Mouse (Mus musculus) inflammation-experienced regulatory T-cells, adult 6 months (primary cell): Measurements from ENCODE around the gene Laptm5. TPM values are rescaled to one million over a fixed set of nuclear protein-coding genes. Genes with fewer than 3 reads are reported as not detected.

Experiments used
- ATAC-seq: one replicate; pipeline ENCODE4 v1.8.0; 2017
- polyA plus RNA-seq, 3 experiments: library from polyadenylated mRNA; unstranded; fragments of 100-300 nt; shearing (Covaris generic); gene quantifications; one replicate each; pipeline ENCODE4 v1.2.1; 2017

Gene Laptm5
- polyA plus RNA-seq, 3 experiments from 2014 or later = 1,760 to 2,043 (median 1,985) TPM

- ATAC-seq = peak; percentile 79
Measured at GRCm38 (mm10) chr4:130899782-130900427, 13.0 kb upstream of the Laptm5 start.

DNA sequence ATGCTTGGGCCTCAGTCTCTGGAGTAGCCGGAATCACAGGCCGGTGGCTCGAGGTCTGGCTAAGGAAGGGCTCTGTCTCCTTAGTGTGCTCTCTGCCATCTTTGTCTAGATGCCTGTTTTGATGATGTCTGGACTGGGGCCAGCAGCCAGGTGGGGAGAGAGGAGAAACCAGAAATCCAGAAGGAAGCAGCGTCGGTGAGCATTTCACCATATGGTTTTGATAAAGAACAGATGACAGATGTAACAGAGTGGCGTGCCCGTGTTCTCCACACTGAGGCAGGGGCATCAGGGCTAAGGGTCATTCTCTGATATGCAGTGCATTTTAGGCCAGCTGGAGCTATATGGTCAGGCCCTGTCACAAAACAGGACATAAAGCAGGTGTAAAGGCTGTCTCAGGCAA, 12.2 kb upstream of the Laptm5 start:
- no peak for ATAC-seq

GRCm38 (mm10) chr4:130902289-130902781, 10.6 kb upstream of the Laptm5 start:
- peak; percentile 68 for ATAC-seq

DNA sequence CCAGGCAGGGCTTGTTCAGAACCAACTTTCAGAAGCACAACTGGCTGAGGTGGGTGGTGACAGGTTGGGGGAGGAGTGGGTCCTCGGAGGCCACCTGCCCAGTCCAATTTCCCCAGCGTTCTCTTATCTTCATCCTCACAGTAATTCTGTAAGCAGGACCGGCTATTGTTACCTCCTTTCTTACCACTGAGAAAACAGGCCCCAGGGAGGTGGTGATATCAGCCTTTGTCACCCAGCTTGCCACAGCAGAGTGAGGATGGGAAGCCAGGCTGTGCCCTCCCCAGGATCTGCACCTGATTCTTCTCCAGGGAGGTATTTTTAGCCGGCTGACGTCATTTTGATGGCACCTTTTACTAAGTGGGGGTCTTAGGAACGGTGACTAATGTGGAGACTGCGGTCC, 7.9 kb upstream of the Laptm5 start:
- ATAC-seq = no peak

GRCm38 (mm10) chr4:130905882-130906281, 7.0 kb upstream of the Laptm5 start:
- no peak for ATAC-seq

GRCm38 (mm10) chr4:130906296-130906695, 6.6 kb upstream of the Laptm5 start:
- no peak for ATAC-seq

GRCm38 (mm10) chr4:130907200-130908069, 5.5 kb upstream of the Laptm5 start:
- no peak for ATAC-seq

GRCm38 (mm10) chr4:130908133-130908532, 4.8 kb upstream of the Laptm5 start:
- ATAC-seq = no peak

- no peak for ATAC-seq
Measured at GRCm38 (mm10) chr4:130909167-130909874, 3.6 kb upstream of the Laptm5 start.

DNA sequence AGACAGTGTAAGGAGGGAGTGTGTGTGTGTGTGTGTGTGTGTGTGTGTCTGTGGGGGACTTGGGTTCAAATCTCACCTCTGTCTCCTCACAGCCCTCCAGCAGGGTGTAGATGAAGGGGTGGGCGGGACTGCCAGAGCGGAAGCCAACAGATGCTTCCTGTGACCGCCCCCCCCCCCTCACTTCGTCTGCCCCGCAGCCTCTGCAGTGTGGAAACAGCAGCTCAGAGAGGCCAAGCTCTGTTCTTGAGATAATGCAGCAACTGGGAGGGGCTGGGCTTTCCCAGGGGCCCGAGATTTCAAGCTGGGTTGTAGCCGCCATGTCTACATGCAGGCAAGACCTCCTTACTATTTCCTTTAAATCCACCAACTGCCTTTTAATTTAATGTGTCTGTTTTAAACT, 2.3 kb upstream of the Laptm5 start:
- ATAC-seq = peak; percentile 64

GRCm38 (mm10) chr4:130912626-130913025, 299 bp upstream of the Laptm5 start:
- ATAC-seq = no peak

DNA sequence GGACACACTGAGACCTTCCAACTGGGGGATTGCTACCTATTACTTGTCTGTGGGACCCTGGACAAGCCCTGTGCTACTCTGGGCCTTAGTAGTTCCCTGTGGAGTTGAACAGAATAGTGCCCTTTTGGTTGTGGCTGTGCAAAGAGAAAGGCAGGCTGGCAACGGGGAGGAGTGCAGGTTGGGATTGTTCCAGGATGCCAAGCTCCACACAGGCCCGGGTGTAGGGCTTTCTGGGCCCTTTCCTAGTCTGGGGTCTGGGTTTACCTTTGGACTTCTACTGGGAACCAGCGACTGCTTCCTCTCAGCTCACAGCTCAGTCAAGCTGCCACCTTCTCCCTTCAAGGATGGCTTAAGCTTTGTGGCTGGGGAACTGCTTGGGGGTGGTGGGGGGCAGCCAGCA, 586 bp downstream of the Laptm5 start:
- no peak for ATAC-seq

DNA sequence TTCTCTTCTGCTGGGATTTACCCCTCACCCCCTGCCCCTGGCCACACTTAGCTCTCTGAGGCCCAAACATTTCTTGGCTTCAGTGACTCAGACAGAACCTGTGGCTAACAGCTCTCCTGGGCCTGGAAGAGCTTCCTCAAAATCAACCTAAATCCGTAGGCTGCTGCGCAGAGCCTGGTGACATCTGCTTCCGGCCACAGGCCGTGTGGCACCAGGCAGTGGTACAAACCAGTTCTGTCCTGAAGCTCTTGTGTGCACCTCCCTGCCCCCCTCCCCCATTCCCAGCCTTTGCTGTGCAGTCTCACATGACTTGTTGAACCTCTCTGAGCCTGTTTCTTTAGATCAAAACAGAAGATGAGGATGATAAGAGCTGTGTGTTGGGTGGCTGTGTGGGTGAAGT, 1.1 kb downstream of the Laptm5 start:
- peak; percentile 64 for ATAC-seq

GRCm38 (mm10) chr4:130914527-130914926, 1.6 kb downstream of the Laptm5 start:
- ATAC-seq = no peak

GRCm38 (mm10) chr4:130915006-130915667, 2.2 kb downstream of the Laptm5 start:
- ATAC-seq = no peak

- ATAC-seq = no peak
Measured at GRCm38 (mm10) chr4:130915668-130916035, 2.7 kb downstream of the Laptm5 start.

GRCm38 (mm10) chr4:130916639-130917038, 3.7 kb downstream of the Laptm5 start:
- no peak for ATAC-seq

DNA sequence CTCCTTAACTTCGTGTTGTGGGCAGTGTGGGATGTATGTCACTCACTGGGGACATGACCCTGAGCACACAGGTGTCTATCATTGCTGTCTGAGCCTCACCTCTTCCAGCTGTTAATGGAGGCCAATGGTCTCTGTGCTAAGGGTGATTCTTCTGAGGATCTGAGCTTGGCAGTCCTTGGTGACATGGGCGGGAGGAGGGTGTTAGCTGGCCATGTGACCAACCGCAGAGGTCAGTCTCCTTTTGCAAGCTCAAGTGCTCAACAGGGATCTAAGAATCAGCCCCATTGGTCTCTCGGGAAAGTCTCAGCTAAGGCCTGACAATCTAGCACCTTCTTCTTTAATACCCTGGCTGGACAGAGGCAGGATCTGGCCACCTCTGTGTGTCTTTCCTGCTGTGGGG, 4.6 kb downstream of the Laptm5 start:
- ATAC-seq = no peak

GRCm38 (mm10) chr4:130918805-130919749, 6.2 kb downstream of the Laptm5 start:
- peak; percentile 41 for ATAC-seq

GRCm38 (mm10) chr4:130919750-130920356, 6.9 kb downstream of the Laptm5 start:
- ATAC-seq = no peak
